Mouse (Mus musculus) bone marrow macrophage, adult 2 months (primary cell): ENCODE measurements around the gene Zswim3.

Source experiments
- CTCF ChIP-seq: IDR thresholded peaks from 2 replicates; pipeline ENCODE4 v1.5.1; 2012; ENCODE audit warnings: low read depth, mild to moderate bottlenecking, low read length, moderate library complexity
- POLR2A ChIP-seq: IDR thresholded peaks from 2 replicates; pipeline ENCODE4 v1.6.1; 2012; ENCODE audit warnings: mild to moderate bottlenecking, low read depth, low read length, borderline replicate concordance

- no peak for TF ChIP-seq POLR2A
- TF ChIP-seq CTCF, result no peak
Measured at GRCm38 (mm10) chr2:164823969-164824368, 19.1 kb downstream of the Zswim3 start.
